Mouse (Mus musculus) ovary, postnatal 14 days (tissue): ENCODE data around the gene Srsf11.

Experiments used
- DNase-seq: peaks from one replicate; pipeline ENCODE4 v3.0.0; 2022; ENCODE audit warnings: low spot score

Srsf11 gene

GRCm38 (mm10) chr3:157979619-157980018 is 56.8 kb downstream of the Srsf11 start:
- no peak for DNase-seq

- DNase-seq = no peak
These were observed 63.2 kb downstream of the Srsf11 start for GRCm38 (mm10) chr3:157973236-157973635.

GRCm38 (mm10) chr3:157971151-157971550 is 65.3 kb downstream of the Srsf11 start:
- no peak for DNase-seq
